Mouse (Mus musculus): ENCODE data around the gene Smurf1.

DNA sequence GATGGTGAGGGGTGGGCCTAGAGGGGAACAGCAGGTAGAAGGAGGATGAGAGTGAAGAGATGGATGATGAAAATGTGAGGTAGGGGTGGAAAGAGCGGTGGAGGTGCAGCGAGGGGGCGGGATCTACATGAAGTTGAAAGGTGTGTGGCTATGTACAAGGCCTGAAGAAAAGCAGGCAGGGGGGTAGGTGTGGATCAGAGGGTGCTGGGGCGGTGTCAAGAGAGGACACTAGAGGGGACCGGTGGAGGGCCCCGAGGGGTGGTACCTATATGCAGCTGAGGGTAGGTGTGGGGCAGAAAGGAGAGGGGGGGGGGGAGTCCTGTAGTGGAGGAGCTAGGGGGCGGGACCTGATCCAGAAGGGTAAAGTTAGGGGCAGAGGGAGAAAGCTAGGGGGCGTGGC is 1.2 kb downstream of the Smurf1 start:
- no peak for TF ChIP-seq CTCF (conservative IDR thresholded peaks at IDR 0.05; ENCODE audit: insufficient read depth, insufficient read length, low read depth, low read length)
- TF ChIP-seq POLR2A (IDR thresholded peaks at IDR 0.05; ENCODE audit: low read depth, low read length), result no peak

Measured in kidney, adult 2 months (tissue).